ENCODE assay signal across 16 mouse cellular contexts in the genomic region with DNA sequence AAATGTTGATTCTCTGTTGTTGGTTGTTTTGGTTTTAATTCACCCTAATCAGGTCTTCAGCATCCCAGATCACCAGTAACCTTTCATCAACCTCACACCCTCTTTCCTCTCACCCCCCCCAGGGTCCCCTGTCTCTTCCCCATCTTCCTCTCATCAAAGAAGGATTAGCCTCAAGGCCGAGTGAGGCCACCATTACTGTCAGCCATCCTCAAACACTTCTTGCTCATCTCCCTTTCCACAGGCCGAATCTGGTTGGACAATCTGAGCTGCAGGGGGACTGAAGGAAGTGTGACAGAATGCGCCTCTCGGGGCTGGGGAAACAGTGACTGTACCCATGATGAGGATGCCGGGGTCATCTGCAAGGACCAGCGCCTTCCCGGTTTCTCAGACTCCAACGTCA.
"Had no signal": no experiment of that assay in that cellular context is flagged by ENCODE, and none has a peak within 500 bp of the region (broad histone marks: within the 10 kb centered on the region; RNA-seq: fewer than 3 reads in every experiment).

No protein-coding gene starts in this region.

- H3K4me2 ChIP-seq: neural tube, embryonic 13.5 days; neural tube, embryonic 15.5 days; stomach, embryonic 15.5 days had no signal

- DNase-seq: retina, postnatal 1 day; right cerebral cortex, adult 18-20 months; right cerebral cortex, postnatal 14 days; right cerebral cortex, postnatal 25 days; right cerebral cortex, postnatal 4 days; spleen, adult 18-20 months; thymus, adult 18-20 months; thymus, adult 2 months; thymus, postnatal 14 days; thymus, postnatal 25 days; thymus, postnatal 36 days; thymus, postnatal 4 days had no signal

- H3K4me3 ChIP-seq: neural tube, embryonic 13.5 days; neural tube, embryonic 15.5 days; stomach, embryonic 15.5 days had no signal

- H3K36me3 ChIP-seq: neural tube, embryonic 13.5 days; neural tube, embryonic 15.5 days; stomach, embryonic 15.5 days had no signal

- H3K9ac ChIP-seq: neural tube, embryonic 13.5 days; neural tube, embryonic 15.5 days; stomach, embryonic 15.5 days had no signal

- H3K27ac ChIP-seq: neural tube, embryonic 13.5 days; neural tube, embryonic 15.5 days; stomach, embryonic 15.5 days; stomach, postnatal 0 days had no signal

- H3K9me3 ChIP-seq: neural tube, embryonic 13.5 days; neural tube, embryonic 15.5 days; stomach, embryonic 15.5 days had no signal

- H3K27me3 ChIP-seq: stomach, embryonic 15.5 days had no signal
